Mouse (Mus musculus) ES-E14 (cell line): ENCODE data around the gene Rps6kb1.

Experiments used
- HCFC1 ChIP-seq: IDR thresholded peaks from 2 replicates; pipeline ENCODE4 v1.6.1; 2012; ENCODE audit warnings: low read length, inconsistent platforms, borderline replicate concordance; ENCODE audit not compliant: insufficient read depth
- ZNF384 ChIP-seq: IDR thresholded peaks from 2 replicates; pipeline ENCODE4 v1.6.1; 2012; ENCODE audit warnings: low read depth, low read length, inconsistent platforms

- TF ChIP-seq ZNF384: no peak
- TF ChIP-seq HCFC1: no peak
These were observed 40.4 kb upstream of the Rps6kb1 start for GRCm38 (mm10) chr11:86584898-86585597.
